Mouse (Mus musculus) myocyte (in vitro differentiated cells): ENCODE data around the gene Hipk4.

Experiments used
- CEBPB ChIP-seq: IDR thresholded peaks from 2 replicates; pipeline ENCODE4 v1.6.1; 2011; ENCODE audit warnings: mild to moderate bottlenecking, moderate library complexity; ENCODE audit not compliant: poor library complexity, insufficient read depth, severe bottlenecking
- E2F4 ChIP-seq: IDR thresholded peaks from one replicate; pipeline ENCODE4 v1.6.1; 2011; ENCODE audit warnings: mild to moderate bottlenecking, control low read depth, moderate library complexity; ENCODE audit not compliant: insufficient read depth
- MAX ChIP-seq: IDR thresholded peaks from one replicate; pipeline ENCODE4 v1.6.1; 2011; ENCODE audit warnings: low read depth, mild to moderate bottlenecking, control low read depth
- MYOD1 ChIP-seq, 3 experiments: IDR thresholded peaks; one replicate each; pipeline ENCODE4 v1.6.1; 2011; ENCODE audit warnings: control low read depth in 2 of 3, low read depth in 2 of 3, mild to moderate bottlenecking in 2 of 3, moderate library complexity in 1 of 3; ENCODE audit not compliant: insufficient read length in 2 of 3, control insufficient read depth in 1 of 3
- POLR2A ChIP-seq: IDR thresholded peaks from one replicate; pipeline ENCODE4 v1.6.1; 2011; ENCODE audit warnings: low read depth, mild to moderate bottlenecking, control low read depth, moderate library complexity; ENCODE audit not compliant: insufficient read length
- POLR2AphosphoS2 ChIP-seq: IDR thresholded peaks from one replicate; pipeline ENCODE4 v1.6.1; 2011; ENCODE audit warnings: low read depth, control low read depth; ENCODE audit not compliant: insufficient read length
- REST ChIP-seq: IDR thresholded peaks from one replicate; pipeline ENCODE4 v1.6.1; 2011; ENCODE audit warnings: mild to moderate bottlenecking, control low read depth, moderate library complexity; ENCODE audit not compliant: insufficient read depth, insufficient read length
- SRF ChIP-seq: IDR thresholded peaks from one replicate; pipeline ENCODE4 v1.6.1; 2011; ENCODE audit warnings: low read depth; ENCODE audit not compliant: control insufficient read depth, insufficient read length
- TCF12 ChIP-seq: IDR thresholded peaks from one replicate; pipeline ENCODE4 v1.6.1; 2011; ENCODE audit warnings: mild to moderate bottlenecking, control low read depth; ENCODE audit not compliant: poor library complexity, insufficient read depth, severe bottlenecking
- TCF3 ChIP-seq: IDR thresholded peaks from one replicate; pipeline ENCODE4 v1.6.1; 2011; ENCODE audit warnings: low read depth, control low read depth; ENCODE audit not compliant: insufficient read length
- USF1 ChIP-seq: IDR thresholded peaks from one replicate; pipeline ENCODE4 v1.6.1; 2011; ENCODE audit warnings: low read depth, mild to moderate bottlenecking, control low read depth, moderate library complexity

DNA sequence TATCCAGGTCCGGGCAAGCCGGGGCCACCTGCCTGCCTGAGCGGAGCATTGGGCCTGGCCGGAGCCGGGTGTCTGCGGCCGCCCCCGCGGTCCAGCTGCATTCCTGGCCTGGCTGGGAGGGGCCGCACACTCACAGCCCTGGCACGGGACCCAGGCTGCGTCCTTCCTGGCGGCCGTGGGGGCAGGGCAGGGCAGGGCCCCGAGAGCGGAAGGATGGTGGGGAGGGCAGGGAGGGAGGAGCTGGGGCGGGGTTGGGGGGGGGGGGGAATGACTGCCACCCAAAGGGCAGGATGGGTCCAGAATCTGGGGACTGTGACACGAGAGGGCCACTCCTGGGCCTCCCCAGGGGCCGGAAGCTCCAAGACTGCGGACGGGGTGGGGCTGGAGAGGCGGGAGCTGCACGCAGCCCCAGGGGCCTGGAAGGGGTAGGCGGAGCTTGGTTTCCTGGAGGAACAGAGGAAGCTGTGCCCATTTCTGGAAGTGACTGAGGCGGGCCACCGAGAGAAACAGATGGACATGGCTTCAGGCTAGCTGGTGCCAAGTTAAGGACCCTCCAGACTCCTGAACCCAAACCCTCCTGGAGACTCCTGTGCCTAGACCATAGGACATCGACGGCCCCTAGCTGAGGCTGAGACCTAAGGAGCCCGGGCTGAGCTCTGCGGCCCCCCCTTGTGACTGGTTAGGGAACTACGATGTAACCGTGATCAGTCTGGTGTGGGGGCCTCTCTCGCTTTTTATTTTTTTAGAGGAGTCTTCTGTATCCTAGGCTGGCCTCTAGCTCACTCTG lies 32.3 kb upstream of the Hipk4 start:
- TF ChIP-seq REST: no peak
- no peak for TF ChIP-seq MAX
- peak; percentile 43 for TF ChIP-seq POLR2A
- peak in 2 of 3 experiments; percentile 79 to 91 for TF ChIP-seq MYOD1 (IDR thresholded peaks at IDR 0.05; ENCODE audit: control insufficient read depth in 1 of 3, insufficient read length in 2 of 3, low read depth in 2 of 3)
- TF ChIP-seq E2F4: no peak
- TF ChIP-seq CEBPB: no peak
- TF ChIP-seq TCF12: no peak
- peak; percentile 38 for TF ChIP-seq TCF3
- peak; percentile 100 for TF ChIP-seq SRF
- peak; percentile 61 for TF ChIP-seq POLR2AphosphoS2
- TF ChIP-seq USF1: no peak
